Mouse (Mus musculus) ES-Bruce4 (cell line): ENCODE measurements around the gene Shb. TPM values are rescaled to one million over a fixed set of nuclear protein-coding genes. Genes with fewer than 3 reads are reported as not detected.

ENCODE experiments used
- H3K27ac ChIP-seq: 2 replicates; pipeline ENCODE4 v1.5.1; 2012; ENCODE audit warnings: low read length, inconsistent platforms; ENCODE audit not compliant: insufficient read depth
- H3K27me3 ChIP-seq: 2 replicates; pipeline ENCODE4 v1.6.1; 2012; ENCODE audit warnings: mild to moderate bottlenecking, low read length, inconsistent platforms; ENCODE audit not compliant: control insufficient read depth, poor library complexity, insufficient read depth, severe bottlenecking
- H3K36me3 ChIP-seq: 2 replicates; pipeline ENCODE4 v1.6.1; 2012; ENCODE audit warnings: inconsistent platforms, mild to moderate bottlenecking, low read length, moderate library complexity; ENCODE audit not compliant: control insufficient read depth, poor library complexity, insufficient read depth, severe bottlenecking
- H3K4me1 ChIP-seq: one replicate; pipeline ENCODE4 v1.8.1; 2011; ENCODE audit warnings: low read length; ENCODE audit not compliant: control insufficient read depth, insufficient read depth
- H3K4me3 ChIP-seq: 2 replicates; pipeline ENCODE4 v1.5.1; 2011; ENCODE audit warnings: low read depth, mild to moderate bottlenecking, low read length
- H3K9ac ChIP-seq: 2 replicates; pipeline ENCODE4 v1.6.1; 2012; ENCODE audit warnings: low read depth, mild to moderate bottlenecking, inconsistent platforms; ENCODE audit not compliant: poor library complexity, severe bottlenecking
- H3K9me3 ChIP-seq: replicated peaks from 2 replicates; pipeline ENCODE4 v1.6.1; 2012; ENCODE audit warnings: mild to moderate bottlenecking, low read length, inconsistent platforms; ENCODE audit not compliant: control insufficient read depth, poor library complexity, insufficient read depth, severe bottlenecking
- CTCF ChIP-seq: IDR thresholded peaks from one replicate; pipeline ENCODE4 v1.8.1; 2011; ENCODE audit warnings: low read depth, low read length
- EP300 ChIP-seq: IDR thresholded peaks from 2 replicates; pipeline ENCODE4 v1.6.1; 2011; ENCODE audit warnings: low read depth, low read length; ENCODE audit not compliant: insufficient read depth
- POLR2A ChIP-seq: IDR thresholded peaks from one replicate; pipeline ENCODE4 v1.8.1; 2011; ENCODE audit warnings: low read length; ENCODE audit not compliant: insufficient read depth
- polyA plus RNA-seq: library from polyadenylated mRNA; stranded (reverse); fragments of >200 nt; gene quantifications from 2 replicates; pipeline ENCODE4 v1.2.4, GENCODE M21; 2011; ENCODE audit warnings: low read depth; ENCODE audit not compliant: missing spikeins, insufficient read depth, insufficient read length

The Shb gene
- polyA plus RNA-seq, 1 experiment, result 27.4 TPM

GRCm38 (mm10) chr4:45437010-45437409 lies 95.3 kb downstream of the Shb start:
- no peaks in the 10 kb centered on the region for H3K27me3 ChIP-seq
- TF ChIP-seq EP300 (no peak), POLR2A (no peak), CTCF (no peak)
- no peaks in the 10 kb centered on the region for H3K4me1 ChIP-seq
- H3K36me3 ChIP-seq, result no peaks in the 10 kb centered on the region
- H3K27ac ChIP-seq, result no peak overlapping the region
- no peak overlapping the region for H3K9ac ChIP-seq
- no peaks in the 10 kb centered on the region for H3K9me3 ChIP-seq
- H3K4me3 ChIP-seq, result no peak overlapping the region

DNA sequence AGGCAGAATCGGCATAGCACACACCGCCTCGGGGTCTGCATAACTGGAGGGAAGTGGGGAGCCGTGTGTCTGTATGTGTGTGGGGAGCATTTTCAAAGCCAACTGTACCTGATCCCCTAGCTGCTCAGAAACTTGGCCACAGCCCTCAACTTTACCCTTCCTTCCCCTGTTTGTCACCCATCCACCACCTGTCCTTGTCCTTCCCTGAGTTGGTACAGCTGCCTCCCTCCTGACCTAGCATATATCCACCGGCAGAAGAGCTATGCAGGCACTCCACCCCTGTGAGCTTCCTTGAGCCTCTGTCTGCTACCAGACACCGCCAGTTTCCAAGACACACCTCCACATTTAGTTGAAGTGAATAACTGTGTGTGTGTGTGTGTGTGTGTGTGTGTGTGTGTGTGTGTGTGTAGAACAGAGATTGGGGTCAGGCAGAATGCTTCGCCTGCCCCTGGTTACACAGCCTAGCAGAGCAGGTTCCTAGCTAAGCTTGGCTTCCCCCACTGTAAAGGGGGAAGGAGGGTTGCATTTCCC lies 95.8 kb downstream of the Shb start:
- Histone ChIP-seq H3K4me3 (no peak overlapping the region), H3K4me1 (no peaks in the 10 kb centered on the region), H3K27me3 (no peaks in the 10 kb centered on the region), H3K36me3 (no peaks in the 10 kb centered on the region), H3K9me3 (no peaks in the 10 kb centered on the region), H3K9ac (no peak overlapping the region), H3K27ac (no peak overlapping the region)
- TF ChIP-seq EP300, result no peak
- TF ChIP-seq CTCF, result no peak
- TF ChIP-seq POLR2A, result no peak

DNA sequence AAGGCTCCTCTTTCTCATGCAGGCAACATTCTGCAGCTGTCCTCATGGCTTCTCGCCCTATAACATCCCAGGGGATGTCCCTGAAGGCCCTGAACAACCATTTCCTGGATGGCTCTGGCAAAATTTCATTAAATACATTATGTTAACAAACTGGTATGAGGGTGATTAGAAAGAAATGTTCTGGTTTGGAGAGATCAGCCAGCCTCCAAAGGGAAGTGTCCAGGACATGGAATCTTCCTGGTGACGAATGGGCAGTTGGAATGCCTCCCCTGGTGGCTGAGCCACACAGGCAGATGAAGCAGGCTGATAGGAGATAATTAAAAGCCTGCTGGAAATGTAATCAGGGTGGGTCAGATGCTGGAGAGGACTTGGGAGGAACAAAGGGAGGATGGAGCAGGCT lies 96.4 kb downstream of the Shb start:
- Histone ChIP-seq H3K36me3 (no peaks in the 10 kb centered on the region), H3K9me3 (no peaks in the 10 kb centered on the region), H3K4me3 (no peak overlapping the region), H3K27ac (no peak overlapping the region), H3K9ac (no peak overlapping the region), H3K4me1 (no peaks in the 10 kb centered on the region), H3K27me3 (no peaks in the 10 kb centered on the region)
- TF ChIP-seq EP300 (no peak), POLR2A (no peak)

DNA sequence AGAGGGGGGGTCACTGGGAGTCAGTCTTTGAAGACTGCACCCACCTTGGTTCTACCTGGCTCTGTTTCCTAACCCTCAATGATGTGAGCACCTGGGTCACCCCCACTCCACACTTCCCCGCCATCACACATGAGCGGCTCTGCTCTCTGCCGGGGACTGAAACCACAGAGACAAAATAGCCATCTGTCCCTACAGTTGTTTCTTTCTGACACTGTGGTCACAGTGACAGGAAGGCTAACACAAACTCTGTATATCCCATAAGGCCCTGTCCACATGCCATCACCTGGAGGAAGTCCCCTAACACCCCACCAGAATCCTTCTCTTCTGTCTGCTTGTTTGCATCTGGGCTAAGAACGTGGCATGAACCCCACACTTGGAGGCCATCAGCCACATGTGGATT lies 97.6 kb downstream of the Shb start:
- no peaks in the 10 kb centered on the region for H3K4me1 ChIP-seq
- H3K27me3 ChIP-seq, result no peaks in the 10 kb centered on the region
- no peaks in the 10 kb centered on the region for H3K36me3 ChIP-seq
- H3K9ac ChIP-seq, result no peak overlapping the region
- TF ChIP-seq CTCF (no peak), EP300 (no peak), POLR2A (no peak)
- H3K27ac ChIP-seq, result no peak overlapping the region
- H3K9me3 ChIP-seq, result no peaks in the 10 kb centered on the region
- no peak overlapping the region for H3K4me3 ChIP-seq

DNA sequence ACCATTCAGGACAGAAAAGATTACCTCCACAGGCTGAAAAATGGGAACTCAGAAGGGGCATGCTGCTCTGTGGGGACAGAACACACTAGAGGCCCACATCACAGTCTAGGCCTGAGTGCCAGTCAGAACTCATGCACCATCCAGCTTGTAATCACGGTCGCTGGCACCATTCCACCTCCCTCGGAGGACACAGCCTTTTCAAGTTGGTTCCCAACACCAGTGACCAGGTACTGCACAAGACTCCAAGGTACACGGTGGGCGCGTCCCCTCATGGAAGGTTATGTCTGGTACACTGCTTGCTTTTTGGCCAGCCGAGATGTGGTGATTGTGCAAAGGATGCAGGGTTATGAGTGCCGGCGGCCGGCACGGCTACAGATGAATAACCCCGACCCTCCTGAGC lies 98.2 kb downstream of the Shb start:
- no peaks in the 10 kb centered on the region for H3K4me1 ChIP-seq
- H3K9me3 ChIP-seq, result no peaks in the 10 kb centered on the region
- no peaks in the 10 kb centered on the region for H3K36me3 ChIP-seq
- no peak overlapping the region for H3K27ac ChIP-seq
- TF ChIP-seq POLR2A (no peak), EP300 (no peak), CTCF (no peak)
- H3K27me3 ChIP-seq, result no peaks in the 10 kb centered on the region
- no peak overlapping the region for H3K4me3 ChIP-seq
- no peak overlapping the region for H3K9ac ChIP-seq

DNA sequence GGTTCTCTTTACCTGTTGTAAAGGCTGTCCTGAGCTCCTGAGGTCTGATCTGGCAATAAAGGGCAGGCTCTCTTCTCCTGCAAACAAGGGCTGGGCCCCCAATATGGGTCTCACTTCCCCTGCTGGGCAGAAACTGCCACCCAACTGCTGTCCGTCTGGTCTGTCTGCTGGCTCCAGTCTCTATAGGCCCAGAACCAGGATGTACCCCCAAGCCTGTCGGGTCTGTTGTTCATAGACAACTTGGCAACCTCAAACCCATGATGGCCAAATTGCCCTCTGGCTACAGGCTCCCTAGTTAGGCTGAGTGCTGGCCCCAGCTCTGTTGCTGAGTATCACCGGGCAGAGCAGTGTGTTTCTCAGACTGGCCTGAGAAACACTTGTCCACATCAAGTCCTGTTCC lies 100.5 kb downstream of the Shb start:
- H3K4me1 ChIP-seq, result no peaks in the 10 kb centered on the region
- no peaks in the 10 kb centered on the region for H3K9me3 ChIP-seq
- no peaks in the 10 kb centered on the region for H3K36me3 ChIP-seq
- H3K27me3 ChIP-seq, result no peaks in the 10 kb centered on the region
- no peak overlapping the region for H3K27ac ChIP-seq
- no peak overlapping the region for H3K4me3 ChIP-seq
- H3K9ac ChIP-seq, result no peak overlapping the region
- TF ChIP-seq POLR2A (no peak), EP300 (no peak)
